Mouse (Mus musculus): ENCODE measurements at regions not wholly inside any gene's neighbourhood (a gene's known extent, or its start where the extent isn't known, plus 50 kb on each side); places are given as distances from the start of the nearest gene placed in this dataset.
A peak's percentile ranks its signal among the peaks of the same experiment; 100 is the strongest.

GRCm38 (mm10) chr14:114854324-114855054 is 237.5 kb upstream of the Gpc5 start:
- no peak for DNase-seq
- H3K79me2 ChIP-seq (replicated peaks; ENCODE audit: control insufficient read depth, insufficient read depth, low read length), result no peaks in the 10 kb centered on the region
- H3K36me3 ChIP-seq (ENCODE audit: control insufficient read depth, insufficient read depth, low read length), result no peaks in the 10 kb centered on the region
- no peaks in the 10 kb centered on the region for H3K27me3 ChIP-seq (ENCODE audit: control insufficient read depth, insufficient read depth, low read length)
- TF ChIP-seq EP300 (IDR thresholded peaks at IDR 0.05; ENCODE audit: insufficient read depth, low read depth, low read length) (no peak), POLR2A (IDR thresholded peaks at IDR 0.05; ENCODE audit: insufficient read depth, low read depth, low read length) (no peak), CTCF (IDR thresholded peaks at IDR 0.05) (peak; percentile 85)
- H3K27ac ChIP-seq, result no peak overlapping the region
- no peak overlapping the region for H3K9ac ChIP-seq (ENCODE audit: low read depth, low read length)
- no peak overlapping the region for H3K4me3 ChIP-seq
- WGBS, result 27% methylated on average over 9 of the region's 9 CpGs
- intact Hi-C loops (cut with DNase I), result loop anchor here (1.0 to 2.0 kb wide), 3 partner anchors 59 to 188 kb away; no protein-coding TSS in a partner anchor
- no peaks in the 10 kb centered on the region; the same call in 1 of the 2 replicates for H3K4me1 ChIP-seq (ENCODE audit: control insufficient read depth, insufficient read depth, low read length)

- H3K4me1 ChIP-seq (ENCODE audit: control insufficient read depth, insufficient read depth, low read length), result no peaks in the 10 kb centered on the region; the same call in 1 of the 2 replicates
- no peak for DNase-seq
- no peaks in the 10 kb centered on the region for H3K79me2 ChIP-seq (replicated peaks; ENCODE audit: control insufficient read depth, insufficient read depth, low read length)
- TF ChIP-seq POLR2A (IDR thresholded peaks at IDR 0.05; ENCODE audit: insufficient read depth, low read depth, low read length) (no peak), CTCF (IDR thresholded peaks at IDR 0.05) (no peak), EP300 (IDR thresholded peaks at IDR 0.05; ENCODE audit: insufficient read depth, low read depth, low read length) (no peak)
- H3K36me3 ChIP-seq (ENCODE audit: control insufficient read depth, insufficient read depth, low read length), result no peaks in the 10 kb centered on the region
- intact Hi-C loops (cut with DNase I), result loop anchor here (2.0 kb wide), 2 partner anchors 126 to 188 kb away; no protein-coding TSS in a partner anchor
- no peak overlapping the region for H3K9ac ChIP-seq (ENCODE audit: low read depth, low read length)
- H3K4me3 ChIP-seq, result no peak overlapping the region
- H3K27me3 ChIP-seq (ENCODE audit: control insufficient read depth, insufficient read depth, low read length), result no peaks in the 10 kb centered on the region
- H3K27ac ChIP-seq, result no peak overlapping the region
- WGBS, result 69% methylated on average over 12 of the region's 12 CpGs
These were observed 236.8 kb upstream of the Gpc5 start for GRCm38 (mm10) chr14:114855055-114855740.

- no peaks in the 10 kb centered on the region for H3K36me3 ChIP-seq (ENCODE audit: control insufficient read depth, insufficient read depth, low read length)
- DNase-seq, result no peak
- intact Hi-C loops (cut with DNase I), result loop anchor here (2.0 kb wide), 2 partner anchors 125 to 187 kb away; no protein-coding TSS in a partner anchor
- H3K4me1 ChIP-seq (ENCODE audit: control insufficient read depth, insufficient read depth, low read length), result no peaks in the 10 kb centered on the region; the same call in 1 of the 2 replicates
- TF ChIP-seq POLR2A (IDR thresholded peaks at IDR 0.05; ENCODE audit: insufficient read depth, low read depth, low read length) (no peak), CTCF (IDR thresholded peaks at IDR 0.05) (no peak), EP300 (IDR thresholded peaks at IDR 0.05; ENCODE audit: insufficient read depth, low read depth, low read length) (no peak)
- no peaks in the 10 kb centered on the region for H3K27me3 ChIP-seq (ENCODE audit: control insufficient read depth, insufficient read depth, low read length)
- H3K79me2 ChIP-seq (replicated peaks; ENCODE audit: control insufficient read depth, insufficient read depth, low read length), result no peaks in the 10 kb centered on the region
- no peak overlapping the region for H3K9ac ChIP-seq (ENCODE audit: low read depth, low read length)
- WGBS, result 82% methylated on average over 3 of the region's 3 CpGs
- no peak overlapping the region for H3K27ac ChIP-seq
- no peak overlapping the region for H3K4me3 ChIP-seq
These were observed 236.3 kb upstream of the Gpc5 start for GRCm38 (mm10) chr14:114855746-114856145.

- DNase-seq, result no peak
- intact Hi-C loops (cut with DNase I), result no loop called here
- H3K4me1 ChIP-seq (ENCODE audit: control insufficient read depth, insufficient read depth, low read length), result no peaks in the 10 kb centered on the region; the same call in 1 of the 2 replicates
- 85% methylated on average over 18 of the region's 18 CpGs for WGBS
- no peaks in the 10 kb centered on the region for H3K36me3 ChIP-seq (ENCODE audit: control insufficient read depth, insufficient read depth, low read length)
- TF ChIP-seq POLR2A (IDR thresholded peaks at IDR 0.05; ENCODE audit: insufficient read depth, low read depth, low read length) (no peak), EP300 (IDR thresholded peaks at IDR 0.05; ENCODE audit: insufficient read depth, low read depth, low read length) (no peak), CTCF (IDR thresholded peaks at IDR 0.05) (no peak)
- H3K27me3 ChIP-seq (ENCODE audit: control insufficient read depth, insufficient read depth, low read length), result no peaks in the 10 kb centered on the region
- no peak overlapping the region for H3K4me3 ChIP-seq
- H3K27ac ChIP-seq, result no peak overlapping the region
- no peaks in the 10 kb centered on the region for H3K79me2 ChIP-seq (replicated peaks; ENCODE audit: control insufficient read depth, insufficient read depth, low read length)
- no peak overlapping the region for H3K9ac ChIP-seq (ENCODE audit: low read depth, low read length)
These were observed 235.6 kb upstream of the Gpc5 start for GRCm38 (mm10) chr14:114856243-114857031.

- DNase-seq, result no peak
- no peak for TF ChIP-seq EP300 (IDR thresholded peaks at IDR 0.05; ENCODE audit: insufficient read depth, low read depth, low read length)
- no peak for TF ChIP-seq CTCF (IDR thresholded peaks at IDR 0.05)
- TF ChIP-seq POLR2A (IDR thresholded peaks at IDR 0.05; ENCODE audit: insufficient read depth, low read depth, low read length), result no peak
- H3K4me1 ChIP-seq (ENCODE audit: control insufficient read depth, insufficient read depth, low read length), result no peaks in the 10 kb centered on the region; the same call in 1 of the 2 replicates
- 30% methylated on average over 4 of the region's 4 CpGs for WGBS
- no peak overlapping the region for H3K9ac ChIP-seq (ENCODE audit: low read depth, low read length)
- H3K27me3 ChIP-seq (ENCODE audit: control insufficient read depth, insufficient read depth, low read length), result no peaks in the 10 kb centered on the region
- intact Hi-C loops (cut with DNase I), result no loop called here
- no peak overlapping the region for H3K27ac ChIP-seq
- H3K4me3 ChIP-seq, result no peak overlapping the region
- no peaks in the 10 kb centered on the region for H3K36me3 ChIP-seq (ENCODE audit: control insufficient read depth, insufficient read depth, low read length)
- H3K79me2 ChIP-seq (replicated peaks; ENCODE audit: control insufficient read depth, insufficient read depth, low read length), result no peaks in the 10 kb centered on the region
These were observed 234.8 kb upstream of the Gpc5 start for GRCm38 (mm10) chr14:114857171-114857570.

Measured in heart, adult 2 months (tissue).